Mouse (Mus musculus) thymus, postnatal 36 days (tissue): ENCODE measurements around the gene Clip2.

ENCODE experiments used
- DNase-seq, 2 experiments: peaks; one replicate each; pipeline ENCODE4 v3.0.0; 2022; ENCODE audit warnings: mixed read lengths in 2 of 2

Gene Clip2

GRCm38 (mm10) chr5:134522524-134522923 is 29.7 kb downstream of the Clip2 start:
- no peak for DNase-seq

GRCm38 (mm10) chr5:134521806-134522205 is 30.4 kb downstream of the Clip2 start:
- DNase-seq = no peak

- no peak for DNase-seq
Measured at GRCm38 (mm10) chr5:134521131-134521530, 31.1 kb downstream of the Clip2 start.

GRCm38 (mm10) chr5:134520120-134520519 is 32.1 kb downstream of the Clip2 start:
- no peak for DNase-seq

GRCm38 (mm10) chr5:134519471-134519870 is 32.8 kb downstream of the Clip2 start:
- DNase-seq = no peak

GRCm38 (mm10) chr5:134512086-134512485 is 40.1 kb downstream of the Clip2 start:
- DNase-seq = no peak

- DNase-seq = no peak
Measured at GRCm38 (mm10) chr5:134510266-134510665, 42.0 kb downstream of the Clip2 start.

- no peak for DNase-seq
Measured at GRCm38 (mm10) chr5:134508965-134509364, 43.3 kb downstream of the Clip2 start.

GRCm38 (mm10) chr5:134507859-134508399 is 44.3 kb downstream of the Clip2 start:
- no peak for DNase-seq

- DNase-seq = peak; percentile 73 to 78
Measured at GRCm38 (mm10) chr5:134507307-134507706, 44.9 kb downstream of the Clip2 start.

GRCm38 (mm10) chr5:134505810-134506292 is 46.4 kb downstream of the Clip2 start:
- no peak for DNase-seq

GRCm38 (mm10) chr5:134502591-134502990 is 49.6 kb downstream of the Clip2 start:
- no peak for DNase-seq

- no peak for DNase-seq
Measured at GRCm38 (mm10) chr5:134501453-134501852, 50.8 kb downstream of the Clip2 start.

- DNase-seq = no peak
Measured at GRCm38 (mm10) chr5:134500681-134501080, 51.6 kb downstream of the Clip2 start.

GRCm38 (mm10) chr5:134500062-134500461 is 52.2 kb downstream of the Clip2 start:
- DNase-seq = peak; percentile 55 to 58

GRCm38 (mm10) chr5:134497026-134497425 is 55.2 kb downstream of the Clip2 start:
- DNase-seq = no peak

GRCm38 (mm10) chr5:134495796-134496195 is 56.4 kb downstream of the Clip2 start:
- DNase-seq = no peak

GRCm38 (mm10) chr5:134494142-134494541 is 58.1 kb downstream of the Clip2 start:
- peak; percentile 82 to 85 for DNase-seq

GRCm38 (mm10) chr5:134492956-134493355 is 59.3 kb downstream of the Clip2 start:
- DNase-seq = no peak

GRCm38 (mm10) chr5:134491712-134492417 is 60.4 kb downstream of the Clip2 start:
- peak; percentile 89 to 91 for DNase-seq

- no peak for DNase-seq
Measured at GRCm38 (mm10) chr5:134491206-134491605, 61.0 kb downstream of the Clip2 start.

GRCm38 (mm10) chr5:134490465-134490864 is 61.8 kb downstream of the Clip2 start:
- peak; percentile 48 to 65 for DNase-seq

GRCm38 (mm10) chr5:134489583-134489982 is 62.7 kb downstream of the Clip2 start:
- DNase-seq = peak; percentile 79 to 87

GRCm38 (mm10) chr5:134488596-134488995 is 63.6 kb downstream of the Clip2 start:
- no peak for DNase-seq
